Mouse (Mus musculus): ENCODE data around the gene Snd1. TPM values are rescaled to one million over a fixed set of nuclear protein-coding genes. Genes with fewer than 3 reads are reported as not detected.
"Not testable (repeated sequence)": the region's sequence is repeated elsewhere in the genome, so short reads cannot be mapped to it uniquely, and the experiment has no call there.

Gene Snd1
- polyA plus RNA-seq, 1 experiment from 2014 or later, result 56.6 TPM

DNA sequence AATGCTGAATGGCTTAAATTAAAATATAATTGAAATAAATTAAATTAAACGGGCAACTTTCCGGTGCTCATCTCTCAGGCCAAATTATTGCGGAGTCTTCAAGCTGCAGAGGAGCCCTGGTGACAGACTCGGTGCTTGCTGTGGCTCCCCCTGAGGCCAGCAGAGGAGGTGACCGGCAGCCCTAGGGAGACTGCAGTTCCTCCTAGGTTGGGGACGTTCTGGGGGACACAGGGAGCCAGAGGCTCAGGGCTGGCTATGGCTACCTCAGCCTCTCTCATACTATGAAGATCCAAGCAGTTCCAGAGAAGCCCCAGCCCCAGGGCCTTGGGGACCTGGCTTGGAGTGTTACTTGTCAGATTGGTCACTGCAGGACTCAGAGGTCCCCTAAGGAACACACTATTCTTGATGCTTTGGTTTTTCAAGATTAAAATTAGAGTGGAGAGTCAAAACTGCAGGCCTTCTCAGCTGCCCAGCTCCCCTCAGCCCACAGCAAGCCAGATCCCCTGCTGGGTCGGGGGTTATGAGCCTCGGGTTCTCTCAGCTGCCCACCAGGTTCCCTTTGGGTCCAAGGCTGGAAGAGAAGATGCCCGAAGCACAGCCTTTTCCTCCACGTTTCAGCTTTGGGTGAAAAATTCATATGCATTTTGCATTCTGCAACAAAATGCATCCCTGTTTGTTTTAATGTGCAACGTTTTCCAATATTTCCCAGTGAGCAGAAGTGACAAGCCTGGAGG is 448.3 kb downstream of the Snd1 start:
- no peaks in the 10 kb centered on the region for H3K4me1 ChIP-seq (ENCODE audit: insufficient read depth, low read depth, low read length)
- TF ChIP-seq CTCF (IDR thresholded peaks at IDR 0.05), result no peak
- no peak for TF ChIP-seq EP300 (IDR thresholded peaks at IDR 0.05)
- 72% methylated on average over 11 of the region's 11 CpGs for WGBS
- ATAC-seq (no peak), DNase-seq (ENCODE audit: low spot score) (no peak)
- no peak overlapping the region for H3K27ac ChIP-seq (ENCODE audit: low read length)
- H3K4me3 ChIP-seq (ENCODE audit: low read depth, low read length), result no peak overlapping the region
- no peaks in the 10 kb centered on the region for H3K36me3 ChIP-seq (ENCODE audit: insufficient read depth, low read length)
- H3K9ac ChIP-seq (replicated peaks; ENCODE audit: low read depth), result no peak overlapping the region
- no peak overlapping the region for H3K4me2 ChIP-seq (replicated peaks; ENCODE audit: low read depth, low read length)
- no peaks in the 10 kb centered on the region for H3K9me3 ChIP-seq (ENCODE audit: low read length)
- H3K27me3 ChIP-seq (replicated peaks; ENCODE audit: insufficient read depth, low read length), result no peaks in the 10 kb centered on the region

DNA sequence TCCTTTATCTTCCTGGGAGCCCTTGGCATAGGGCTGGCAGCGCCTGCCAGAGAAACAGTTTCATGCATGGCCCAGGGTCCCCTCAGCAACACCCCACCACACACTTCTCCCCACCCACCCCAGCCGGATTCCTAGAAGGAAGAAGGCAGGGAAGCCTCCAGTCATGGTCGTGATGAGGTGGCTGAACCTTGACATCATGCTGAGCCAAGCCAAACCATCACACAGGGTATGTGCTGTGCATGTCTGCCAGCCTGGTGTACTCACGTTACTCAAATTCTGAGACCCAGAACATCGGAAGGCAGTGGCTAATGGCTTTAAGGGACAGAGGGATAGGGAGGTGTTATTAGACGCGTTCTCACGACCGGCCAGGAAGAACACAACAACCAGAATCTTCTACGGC is 448.9 kb downstream of the Snd1 start:
- H3K4me2 ChIP-seq (replicated peaks; ENCODE audit: low read depth, low read length), result no peak overlapping the region
- H3K9ac ChIP-seq (replicated peaks; ENCODE audit: low read depth), result no peak overlapping the region
- DNase-seq (ENCODE audit: low spot score), result no peak
- no peak overlapping the region for H3K27ac ChIP-seq (ENCODE audit: low read length)
- H3K4me1 ChIP-seq (ENCODE audit: insufficient read depth, low read depth, low read length), result no peaks in the 10 kb centered on the region
- no peaks in the 10 kb centered on the region for H3K36me3 ChIP-seq (ENCODE audit: insufficient read depth, low read length)
- no peaks in the 10 kb centered on the region for H3K27me3 ChIP-seq (replicated peaks; ENCODE audit: insufficient read depth, low read length)
- TF ChIP-seq EP300 (IDR thresholded peaks at IDR 0.05) (no peak), CTCF (IDR thresholded peaks at IDR 0.05) (no peak)
- 78% methylated on average over 10 of the region's 10 CpGs for WGBS
- no peak overlapping the region for H3K4me3 ChIP-seq (ENCODE audit: low read depth, low read length)
- no peaks in the 10 kb centered on the region for H3K9me3 ChIP-seq (ENCODE audit: low read length)
- no peak for ATAC-seq

DNA sequence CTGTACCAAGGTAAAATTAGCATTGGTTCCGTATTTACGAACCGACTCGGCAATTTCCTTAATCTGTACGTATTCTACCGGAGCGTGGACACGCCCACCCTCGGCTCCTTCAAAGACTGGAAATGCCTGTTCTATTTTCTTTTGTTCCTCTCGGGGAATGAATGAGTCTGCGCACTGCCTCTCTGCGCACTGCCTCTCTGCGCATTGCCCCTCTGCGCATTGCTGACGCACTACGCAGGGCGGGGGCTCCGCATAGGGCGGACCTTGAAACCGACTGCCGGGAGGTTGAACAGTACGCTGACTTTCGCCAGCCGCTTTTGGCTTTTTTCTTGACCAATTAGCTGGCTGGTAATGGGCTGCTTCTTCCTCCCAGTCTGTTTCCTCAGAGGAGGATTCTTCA is 453.0 kb downstream of the Snd1 start:
- DNase-seq (ENCODE audit: low spot score); H3K9ac ChIP-seq (replicated peaks; ENCODE audit: low read depth); H3K4me2 ChIP-seq (replicated peaks; ENCODE audit: low read depth, low read length); H3K36me3 ChIP-seq (ENCODE audit: insufficient read depth, low read length); H3K27ac ChIP-seq (ENCODE audit: low read length); H3K4me1 ChIP-seq (ENCODE audit: insufficient read depth, low read depth, low read length); H3K9me3 ChIP-seq (ENCODE audit: low read length); H3K4me3 ChIP-seq (ENCODE audit: low read depth, low read length); ATAC-seq; H3K27me3 ChIP-seq (replicated peaks; ENCODE audit: insufficient read depth, low read length): not testable (repeated sequence)
- WGBS, result 94% methylated on average over 9 of the region's 24 CpGs

DNA sequence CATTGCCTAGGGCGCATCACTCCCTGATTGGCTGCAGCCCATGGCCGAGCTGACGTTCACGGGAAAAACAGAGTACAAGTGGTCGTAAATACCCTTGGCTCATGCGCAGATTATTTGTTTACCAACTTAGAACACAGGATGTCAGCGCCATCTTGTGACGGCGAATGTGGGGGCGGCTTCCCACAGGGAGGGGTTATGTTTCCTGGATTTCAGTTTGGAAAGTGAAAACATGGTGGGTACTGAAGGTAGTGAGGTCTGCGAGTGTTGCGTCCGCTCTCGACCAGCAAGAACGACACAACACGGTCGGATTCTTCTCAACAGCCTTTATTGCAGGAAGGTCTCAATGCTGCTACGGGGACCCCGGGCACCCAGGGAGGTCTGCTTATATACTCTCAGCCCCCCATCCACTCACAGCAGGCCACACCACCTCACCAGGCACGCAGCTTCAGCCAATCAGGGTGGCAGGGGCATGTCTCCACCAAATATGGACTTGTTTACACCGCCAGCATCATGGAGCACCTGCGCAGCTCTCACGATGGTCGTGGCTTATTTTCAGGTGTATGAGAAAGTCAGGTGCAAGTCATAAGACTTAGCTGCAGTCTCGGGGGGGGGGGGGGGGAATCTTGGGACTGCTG is 454.3 kb downstream of the Snd1 start:
- H3K4me3 ChIP-seq (ENCODE audit: low read depth, low read length); H3K36me3 ChIP-seq (ENCODE audit: insufficient read depth, low read length); H3K9ac ChIP-seq (replicated peaks; ENCODE audit: low read depth); H3K27ac ChIP-seq (ENCODE audit: low read length); H3K4me1 ChIP-seq (ENCODE audit: insufficient read depth, low read depth, low read length); H3K27me3 ChIP-seq (replicated peaks; ENCODE audit: insufficient read depth, low read length); H3K9me3 ChIP-seq (ENCODE audit: low read length); H3K4me2 ChIP-seq (replicated peaks; ENCODE audit: low read depth, low read length): not testable (repeated sequence)
- 84% methylated on average over 18 of the region's 25 CpGs for WGBS
- ATAC-seq, result peak; percentile 62; the same call in 1 of the 2 replicates
- DNase-seq (ENCODE audit: low spot score), result peak; percentile 22

DNA sequence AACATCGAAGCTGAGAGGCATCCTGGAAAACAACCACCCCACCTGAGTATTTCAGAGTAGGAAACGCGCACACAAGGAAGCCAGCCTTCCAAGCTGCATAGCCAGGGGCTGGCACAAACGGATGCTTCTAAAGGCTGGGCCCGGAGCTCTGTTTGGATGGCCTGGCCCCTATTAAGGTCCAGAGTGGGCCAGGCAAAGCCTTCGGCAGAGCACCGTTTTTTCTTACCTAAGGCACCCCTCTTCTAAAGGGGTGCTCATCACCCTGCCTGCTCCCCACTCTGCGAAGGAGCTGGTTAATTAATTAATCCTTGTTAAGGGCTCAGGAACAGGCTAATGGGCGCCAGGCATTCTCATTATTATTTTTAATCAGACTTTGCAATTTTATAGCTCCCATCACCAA is 456.3 kb downstream of the Snd1 start:
- Histone ChIP-seq H3K4me2 (replicated peaks; ENCODE audit: low read depth, low read length) (0 out of 2 replicates have a peak overlapping the region, but pooled peaks have one; percentile 41), H3K9me3 (ENCODE audit: low read length) (no peaks in the 10 kb centered on the region), H3K4me1 (ENCODE audit: insufficient read depth, low read depth, low read length) (no peaks in the 10 kb centered on the region), H3K27ac (ENCODE audit: low read length) (no peak overlapping the region), H3K27me3 (replicated peaks; ENCODE audit: insufficient read depth, low read length) (no peaks in the 10 kb centered on the region), H3K4me3 (ENCODE audit: low read depth, low read length) (no peak overlapping the region), H3K9ac (replicated peaks; ENCODE audit: low read depth) (no peak overlapping the region), H3K36me3 (ENCODE audit: insufficient read depth, low read length) (no peaks in the 10 kb centered on the region)
- DNase-seq (ENCODE audit: low spot score), result no peak
- 47% methylated on average over 9 of the region's 9 CpGs for WGBS
- ATAC-seq, result no peak
- TF ChIP-seq CTCF (IDR thresholded peaks at IDR 0.05) (no peak), EP300 (IDR thresholded peaks at IDR 0.05) (no peak)

DNA sequence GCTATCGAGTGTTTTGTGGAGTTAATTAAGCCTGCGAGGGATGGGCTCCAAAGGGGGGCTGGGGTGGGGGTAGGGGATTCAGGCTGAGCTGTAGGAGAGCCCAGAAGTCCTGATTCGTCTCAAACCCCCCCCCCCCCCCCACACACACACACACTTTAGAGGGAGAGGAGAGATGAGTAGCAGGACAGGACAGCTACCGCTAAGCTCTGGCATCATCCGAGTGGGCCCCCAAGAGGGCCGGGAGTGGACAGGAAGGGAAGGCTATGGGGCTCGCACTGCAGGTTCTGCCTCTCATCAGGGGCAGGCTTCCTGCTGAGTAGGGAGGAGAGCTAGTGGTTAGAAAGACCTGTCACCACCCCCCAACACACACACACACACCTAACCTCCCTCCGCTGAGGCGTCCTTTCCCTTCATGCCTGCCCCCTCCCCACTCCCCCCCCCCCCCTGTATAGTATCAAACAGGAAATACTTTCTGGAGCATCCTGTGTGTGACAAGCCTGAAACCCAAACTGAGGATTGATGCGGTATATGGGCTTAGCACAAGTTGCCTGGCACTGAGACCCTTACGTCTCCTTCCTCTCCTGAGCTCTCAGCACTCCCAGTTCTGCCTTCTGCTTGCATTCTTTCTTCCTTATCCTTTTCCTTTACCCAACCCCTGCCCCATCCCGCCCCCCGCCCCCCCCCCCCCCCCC is 456.8 kb downstream of the Snd1 start:
- no peak overlapping the region for H3K4me3 ChIP-seq (ENCODE audit: low read depth, low read length)
- ATAC-seq (peak; percentile 37), DNase-seq (ENCODE audit: low spot score) (no peak)
- H3K27me3 ChIP-seq (replicated peaks; ENCODE audit: insufficient read depth, low read length), result no peaks in the 10 kb centered on the region
- H3K36me3 ChIP-seq (ENCODE audit: insufficient read depth, low read length), result no peaks in the 10 kb centered on the region
- TF ChIP-seq CTCF (IDR thresholded peaks at IDR 0.05), result no peak
- TF ChIP-seq EP300 (IDR thresholded peaks at IDR 0.05), result no peak
- no peak overlapping the region for H3K27ac ChIP-seq (ENCODE audit: low read length)
- no peaks in the 10 kb centered on the region for H3K9me3 ChIP-seq (ENCODE audit: low read length)
- H3K4me2 ChIP-seq (replicated peaks; ENCODE audit: low read depth, low read length), result peak overlapping the region; percentile 41
- H3K9ac ChIP-seq (replicated peaks; ENCODE audit: low read depth), result no peak overlapping the region
- 4% methylated on average over 8 of the region's 13 CpGs for WGBS
- no peaks in the 10 kb centered on the region for H3K4me1 ChIP-seq (ENCODE audit: insufficient read depth, low read depth, low read length)

Data from lung, postnatal 0 days (tissue).